Mouse (Mus musculus) kidney, adult 9 months (tissue): ENCODE measurements around the gene Map3k4.
"Not testable (repeated sequence)": the region's sequence is repeated elsewhere in the genome, so short reads cannot be mapped to it uniquely, and the experiment has no call there.

Source experiments
- DNase-seq: peaks from one replicate; pipeline ENCODE4 v3.0.0; 2022

Map3k4 gene

DNA sequence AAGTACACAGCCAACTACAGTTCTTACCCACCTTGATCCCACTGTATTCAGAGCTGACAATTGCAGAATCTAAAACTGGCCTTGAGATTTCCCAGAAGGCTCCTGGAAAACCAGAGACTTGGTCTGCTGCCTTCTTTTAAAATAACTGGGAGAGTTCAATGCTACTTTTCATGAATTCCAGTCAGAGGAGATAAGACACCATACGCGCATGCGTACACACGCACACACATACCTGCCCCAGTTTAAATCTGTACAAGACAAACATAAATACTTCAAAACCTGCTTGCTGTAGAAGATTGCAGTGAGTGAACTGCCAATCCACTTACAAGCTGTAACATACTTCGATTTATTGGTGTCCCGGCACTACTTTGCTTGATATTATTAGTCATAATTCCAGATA is 13.9 kb downstream of the Map3k4 start:
- DNase-seq, result no peak

DNA sequence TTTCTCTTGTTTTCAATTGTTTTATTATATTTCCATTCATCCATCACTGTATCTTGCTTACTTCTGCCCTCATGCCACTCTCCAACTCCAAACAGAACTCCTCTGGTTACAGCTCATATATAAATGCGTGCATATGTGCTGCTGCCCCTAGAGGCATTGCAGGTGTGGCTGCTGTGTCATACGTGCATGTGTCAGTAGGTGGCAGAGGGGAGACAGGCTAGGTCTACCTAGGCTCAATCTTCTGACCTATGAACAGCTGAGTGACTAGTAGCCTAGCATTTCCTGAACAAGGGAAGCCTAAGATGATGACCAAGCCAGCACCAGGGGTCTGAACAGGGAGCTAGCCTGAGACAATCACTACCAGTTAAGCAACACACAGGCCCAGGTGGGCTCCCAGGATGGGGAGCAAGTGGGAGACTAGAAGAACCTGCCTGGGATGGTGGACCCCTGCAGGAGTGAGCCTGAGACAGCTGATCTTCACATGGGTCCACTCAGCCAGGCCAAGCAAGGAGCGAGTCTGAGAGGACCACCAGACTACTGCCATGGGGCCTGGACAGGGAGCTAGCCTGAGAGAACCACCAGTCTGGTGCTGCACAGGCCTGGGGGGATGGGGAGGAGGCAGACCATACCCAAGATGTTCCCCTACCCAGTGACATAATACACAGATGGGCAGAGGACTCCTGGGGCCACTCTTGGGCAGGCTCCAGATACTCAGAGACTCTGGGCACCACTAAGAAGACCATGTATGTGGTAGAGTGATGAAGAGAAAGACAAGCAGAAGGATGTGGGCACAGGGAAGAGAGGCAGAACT is 17.5 kb downstream of the Map3k4 start:
- peak; percentile 82 for DNase-seq

DNA sequence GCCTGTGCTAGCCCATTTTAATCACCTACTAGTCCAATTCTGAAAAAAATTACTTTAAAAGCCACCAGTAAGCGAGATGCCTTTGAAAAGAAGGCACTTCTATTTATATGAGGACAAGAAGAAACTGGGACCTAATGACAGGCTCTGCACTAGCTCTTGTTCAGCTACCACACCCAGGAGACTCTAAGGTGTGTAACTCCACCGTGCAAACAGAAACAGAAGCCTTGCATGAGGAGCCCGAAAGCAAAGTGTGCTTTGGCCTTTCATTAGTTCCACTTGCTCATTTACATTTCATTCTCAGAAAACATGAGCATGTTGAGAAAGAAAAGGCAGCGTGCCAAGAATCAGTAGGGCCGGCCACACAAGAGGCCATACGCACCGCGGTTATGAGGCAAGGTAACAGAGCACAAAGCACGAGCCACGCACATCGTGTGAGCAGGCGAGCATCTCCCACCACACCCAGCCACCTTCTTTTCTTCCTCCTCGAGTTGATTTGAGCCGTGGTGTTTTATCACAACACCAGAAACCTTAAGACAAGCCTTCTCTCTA is 18.4 kb downstream of the Map3k4 start:
- no peak for DNase-seq

DNA sequence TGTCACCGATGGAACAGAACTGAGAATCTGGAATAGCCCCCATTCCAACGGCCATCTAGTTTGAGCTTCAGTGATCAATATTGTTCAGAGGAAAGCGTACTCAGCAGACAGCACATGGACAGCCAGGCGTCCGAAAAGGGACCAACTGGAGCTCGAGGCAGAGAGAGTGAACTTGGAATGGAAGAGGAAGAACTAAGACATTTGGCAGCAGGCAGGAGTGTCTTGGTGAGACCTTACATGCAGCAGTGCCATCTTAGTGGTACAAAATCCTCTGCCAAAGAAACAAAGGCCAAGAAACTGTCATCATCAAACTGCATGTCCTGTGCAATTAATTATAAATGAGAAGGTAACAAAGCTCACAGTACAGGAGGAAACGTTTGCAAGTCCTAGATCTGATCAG is 19.2 kb downstream of the Map3k4 start:
- DNase-seq, result no peak

DNA sequence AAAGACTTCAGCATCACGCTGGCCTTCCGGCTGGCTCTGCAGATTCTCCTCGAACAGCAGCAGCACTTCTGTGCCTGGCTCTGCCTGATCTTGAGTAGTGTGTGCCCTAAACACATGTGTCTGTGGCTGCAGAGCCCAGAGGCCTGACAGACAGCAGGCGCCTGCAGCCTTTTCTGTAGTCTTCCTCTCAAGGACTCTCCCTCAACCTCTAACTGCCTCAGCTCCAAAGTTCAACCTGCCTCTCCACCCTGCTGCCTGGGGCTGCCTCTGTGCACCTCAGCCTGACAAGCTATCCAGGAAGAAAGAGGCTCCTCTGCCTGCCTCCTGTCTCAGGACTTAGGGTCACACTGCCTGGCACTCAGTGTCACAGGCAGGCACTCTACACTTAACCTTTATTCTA is 20.6 kb downstream of the Map3k4 start:
- DNase-seq, result peak; percentile 72

DNA sequence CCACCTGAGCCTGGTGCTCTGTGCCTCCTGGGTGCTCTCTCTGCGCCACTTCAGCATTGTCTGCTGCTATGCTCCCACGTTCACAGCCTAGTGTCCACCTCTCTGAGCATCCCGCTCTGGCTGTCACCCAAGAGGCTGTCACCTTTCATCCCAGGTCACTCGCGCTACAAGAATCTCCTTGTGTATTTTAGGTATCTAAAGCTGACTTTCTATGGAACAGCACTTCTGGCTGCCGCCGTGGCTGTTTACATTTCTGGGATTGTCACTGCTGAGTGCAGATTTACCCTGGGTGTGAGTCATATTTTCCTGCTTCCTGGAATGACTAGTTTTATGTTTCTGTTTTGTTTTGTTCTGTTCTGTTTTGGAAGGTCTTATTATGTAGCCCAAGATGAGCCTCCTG is 21.3 kb downstream of the Map3k4 start:
- no peak for DNase-seq

DNA sequence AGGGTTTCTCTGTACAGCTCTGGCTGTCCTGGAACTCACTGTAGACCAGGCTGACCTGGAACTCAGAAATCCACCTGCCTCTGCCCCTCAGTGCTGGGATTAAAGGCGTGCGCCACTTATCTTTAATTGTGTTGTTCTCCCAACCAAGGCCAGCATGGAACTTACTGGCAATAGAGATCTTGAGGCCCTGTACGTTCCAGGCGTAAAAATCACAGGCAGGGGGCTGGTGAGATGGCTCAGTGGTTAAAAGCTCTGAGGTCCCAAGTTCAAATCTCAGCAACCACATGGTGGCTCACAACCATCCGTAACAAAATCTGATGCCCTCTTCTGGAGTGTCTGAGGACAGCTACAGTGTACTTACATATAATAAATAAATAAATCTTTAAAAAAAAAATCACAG is 22.7 kb downstream of the Map3k4 start:
- not testable (repeated sequence) for DNase-seq

DNA sequence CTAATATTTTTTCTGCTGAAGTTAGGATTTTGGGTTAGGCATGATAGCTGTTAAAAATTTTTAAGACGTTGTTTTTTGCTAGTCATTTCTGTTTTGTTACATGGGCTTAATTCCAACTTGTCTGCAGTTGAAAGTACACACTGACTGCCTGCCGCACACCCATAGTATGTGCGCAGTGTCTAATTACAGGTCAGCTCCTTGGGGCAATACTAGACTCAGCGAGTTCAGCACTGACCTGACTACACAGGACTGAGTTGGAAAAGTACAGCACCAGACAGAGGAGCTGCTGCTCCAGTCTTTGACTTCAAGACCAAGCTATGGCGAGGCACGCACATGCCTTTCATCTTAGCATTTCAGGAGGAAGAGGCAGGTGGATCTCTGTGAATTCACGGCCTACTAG is 24.2 kb downstream of the Map3k4 start:
- peak; percentile 31 for DNase-seq

DNA sequence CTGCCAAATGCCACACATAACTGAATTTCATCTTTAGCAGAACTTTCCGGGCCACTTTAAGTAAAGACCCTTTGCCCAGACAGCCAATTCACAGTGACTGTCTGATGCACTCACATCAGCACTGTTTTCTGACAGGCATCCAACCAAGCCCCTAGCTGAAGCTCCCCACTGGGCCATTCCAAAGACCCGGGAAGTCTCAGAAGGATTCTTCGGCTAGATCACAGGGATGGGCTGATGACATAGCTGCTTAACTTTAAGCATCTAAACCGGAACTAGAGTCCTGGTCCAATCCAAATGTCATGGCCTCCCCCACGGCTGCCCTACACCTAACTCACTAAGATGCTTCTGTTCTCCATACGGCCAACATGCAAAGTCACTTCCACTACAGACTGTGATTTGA is 25.0 kb downstream of the Map3k4 start:
- DNase-seq, result no peak

DNA sequence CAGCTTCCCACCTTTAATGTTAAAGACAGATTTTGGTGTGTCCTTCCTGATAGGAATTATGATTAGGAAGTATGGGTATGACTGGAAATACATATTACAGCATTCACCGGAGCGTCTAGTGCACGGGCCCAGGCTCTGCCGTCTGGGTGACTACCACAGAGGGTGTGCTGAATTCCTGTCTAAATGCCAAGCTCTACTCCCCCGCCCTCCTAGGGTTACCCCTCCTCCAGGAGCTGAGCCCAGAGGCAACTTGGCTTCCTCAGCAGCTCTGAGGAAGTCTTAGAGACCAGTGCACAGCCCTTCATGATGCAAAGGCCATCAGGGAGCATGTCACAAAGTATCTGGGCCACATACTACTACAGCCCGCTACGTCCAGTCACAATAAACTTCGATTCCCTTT is 25.7 kb downstream of the Map3k4 start:
- peak; percentile 33 for DNase-seq

DNA sequence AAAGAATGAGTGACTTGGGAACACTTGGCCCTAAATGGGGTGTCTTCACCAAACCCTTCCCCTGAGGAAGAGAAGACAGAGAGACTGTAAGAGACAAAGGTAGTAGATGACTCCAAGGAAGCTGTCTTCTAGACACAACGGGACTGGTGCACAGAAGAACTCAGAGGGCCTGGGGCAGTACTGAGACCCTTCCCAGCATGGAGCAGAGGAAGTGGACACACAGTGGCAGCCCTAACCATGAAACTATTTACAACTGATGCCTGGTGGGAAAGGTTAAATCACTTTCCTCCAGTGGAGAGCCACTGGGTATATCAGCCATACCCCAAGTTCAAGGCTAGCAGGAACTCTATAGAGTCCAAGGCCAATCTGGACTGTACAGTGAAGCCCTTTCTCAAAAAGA is 26.2 kb downstream of the Map3k4 start:
- no peak for DNase-seq

DNA sequence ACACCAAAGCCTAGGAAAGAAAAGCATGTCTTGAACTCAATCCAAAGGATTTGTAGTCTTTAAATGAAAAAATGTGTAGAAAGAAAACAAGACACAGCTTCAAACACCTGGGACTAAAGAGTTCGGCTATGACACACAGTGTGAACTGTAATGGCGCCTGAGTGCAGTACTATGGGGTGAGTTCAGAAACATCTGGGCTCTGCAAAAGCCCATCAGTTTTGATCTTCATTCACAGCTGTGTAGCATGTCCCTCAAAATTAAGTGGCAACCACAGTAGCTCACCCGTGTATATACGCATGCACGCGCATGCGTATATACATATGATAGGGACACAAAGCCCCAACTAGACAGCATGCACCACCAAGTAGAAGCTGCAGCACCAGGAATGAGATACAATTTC is 27.4 kb downstream of the Map3k4 start:
- no peak for DNase-seq

DNA sequence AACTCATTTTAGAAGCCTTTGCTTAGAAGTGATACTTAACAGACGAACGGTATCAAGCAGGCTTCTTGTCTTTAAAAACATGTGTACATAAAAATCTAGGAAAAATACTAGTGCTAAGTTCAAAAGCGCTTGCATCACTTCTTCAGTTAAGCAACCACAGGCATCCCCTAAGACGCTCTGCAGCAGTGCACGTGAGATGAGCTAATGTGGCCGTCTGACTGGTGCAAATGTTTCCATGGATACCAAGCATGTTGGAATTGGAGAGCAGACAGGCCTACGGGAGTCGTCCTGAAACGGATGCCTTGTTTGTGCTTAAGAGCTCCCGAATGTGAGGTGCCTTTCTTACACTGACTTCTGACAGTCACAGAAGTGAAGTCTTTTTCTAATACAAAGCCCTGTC is 27.9 kb downstream of the Map3k4 start:
- no peak for DNase-seq

DNA sequence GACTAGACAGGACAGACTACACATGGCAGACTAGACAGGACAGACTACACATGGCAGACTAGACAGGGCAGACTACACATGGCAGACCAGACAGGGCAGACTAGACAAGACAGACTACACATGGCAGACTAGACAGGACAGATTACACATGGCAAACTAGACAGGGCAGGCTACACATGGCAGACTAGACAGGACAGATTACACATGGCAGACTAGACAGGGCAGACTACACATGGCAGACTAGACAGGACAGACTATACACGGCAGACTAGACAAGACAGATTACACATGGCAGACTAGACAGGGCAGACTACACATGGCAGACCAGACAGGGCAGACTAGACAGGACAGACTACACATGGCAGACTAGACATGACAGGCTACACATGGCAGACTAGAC is 28.8 kb downstream of the Map3k4 start:
- DNase-seq, result not testable (repeated sequence)

DNA sequence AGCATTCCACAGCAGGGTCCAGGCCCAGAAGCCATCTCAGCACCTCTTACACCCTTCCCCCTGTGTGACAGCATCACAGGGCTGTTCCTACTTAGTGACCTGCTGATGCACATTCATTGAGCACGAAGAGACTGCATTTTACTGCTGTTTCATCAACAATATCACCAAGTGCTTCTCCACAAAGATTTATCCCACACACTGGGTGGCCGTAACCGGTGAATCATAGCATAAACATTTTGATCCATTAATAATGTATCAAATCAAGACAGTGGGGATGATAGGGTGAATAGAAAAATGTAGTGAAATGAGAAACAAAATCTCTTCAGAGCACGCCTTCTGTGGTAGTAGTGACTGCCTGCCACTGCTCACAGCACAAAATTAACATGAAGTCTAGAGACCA is 29.7 kb downstream of the Map3k4 start:
- no peak for DNase-seq

DNA sequence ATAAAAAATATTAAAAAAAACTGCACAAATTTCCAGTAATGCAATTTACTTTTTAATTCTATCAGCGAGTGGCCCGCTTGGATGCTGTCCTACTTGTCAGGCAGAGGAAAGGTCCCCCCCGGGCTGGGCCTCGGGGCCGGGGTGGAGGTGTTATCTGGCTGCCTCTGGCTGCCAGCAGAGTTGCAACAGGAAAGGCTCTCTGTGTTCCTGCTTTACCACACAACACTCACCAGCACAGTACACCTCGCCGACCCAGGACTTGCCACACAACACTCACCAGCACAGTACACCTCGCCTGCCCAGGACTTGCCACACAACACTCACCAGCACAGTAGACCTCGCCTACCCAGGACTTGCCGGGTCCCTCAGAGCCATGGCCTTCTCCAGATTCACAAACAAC is 38.8 kb downstream of the Map3k4 start:
- no peak for DNase-seq

DNA sequence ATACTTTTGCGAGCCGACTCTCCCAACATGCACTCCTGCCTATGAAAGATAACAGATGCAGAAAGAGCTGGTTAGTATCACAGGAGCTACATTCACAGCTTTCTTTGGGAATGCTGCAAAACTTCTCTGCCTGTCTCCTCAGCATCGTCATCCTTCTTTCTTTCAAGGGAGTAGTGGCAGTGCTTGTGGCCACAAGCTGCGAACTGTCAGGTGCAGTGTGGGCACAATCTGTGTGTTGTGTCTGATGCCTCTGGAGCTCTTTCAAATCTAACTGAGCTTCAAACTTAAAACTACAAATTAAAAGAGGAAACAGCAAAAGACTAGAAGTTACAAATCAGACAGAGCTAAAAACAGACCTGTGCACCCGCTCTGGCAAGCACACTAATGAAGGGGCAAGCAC is 40.5 kb downstream of the Map3k4 start:
- DNase-seq, result no peak

DNA sequence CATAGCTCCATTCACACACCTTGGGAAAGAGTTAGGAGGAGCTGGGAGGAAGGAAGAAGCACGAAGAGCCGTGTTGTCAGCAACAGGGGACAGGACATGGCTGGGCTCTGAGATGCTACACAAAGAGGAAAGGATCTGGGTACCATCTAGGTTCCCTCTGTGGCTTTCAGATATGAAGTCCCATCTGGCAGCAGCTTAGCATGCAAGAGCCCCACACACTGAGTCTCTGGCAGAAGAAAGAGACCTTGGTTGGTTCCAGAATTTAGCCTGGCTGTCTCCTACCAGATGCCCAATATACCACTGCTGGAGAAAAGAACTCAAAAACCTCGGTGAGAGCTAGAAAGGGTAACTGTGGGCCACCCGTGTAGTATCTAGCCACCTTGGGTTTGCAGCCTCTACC is 41.3 kb downstream of the Map3k4 start:
- no peak for DNase-seq

DNA sequence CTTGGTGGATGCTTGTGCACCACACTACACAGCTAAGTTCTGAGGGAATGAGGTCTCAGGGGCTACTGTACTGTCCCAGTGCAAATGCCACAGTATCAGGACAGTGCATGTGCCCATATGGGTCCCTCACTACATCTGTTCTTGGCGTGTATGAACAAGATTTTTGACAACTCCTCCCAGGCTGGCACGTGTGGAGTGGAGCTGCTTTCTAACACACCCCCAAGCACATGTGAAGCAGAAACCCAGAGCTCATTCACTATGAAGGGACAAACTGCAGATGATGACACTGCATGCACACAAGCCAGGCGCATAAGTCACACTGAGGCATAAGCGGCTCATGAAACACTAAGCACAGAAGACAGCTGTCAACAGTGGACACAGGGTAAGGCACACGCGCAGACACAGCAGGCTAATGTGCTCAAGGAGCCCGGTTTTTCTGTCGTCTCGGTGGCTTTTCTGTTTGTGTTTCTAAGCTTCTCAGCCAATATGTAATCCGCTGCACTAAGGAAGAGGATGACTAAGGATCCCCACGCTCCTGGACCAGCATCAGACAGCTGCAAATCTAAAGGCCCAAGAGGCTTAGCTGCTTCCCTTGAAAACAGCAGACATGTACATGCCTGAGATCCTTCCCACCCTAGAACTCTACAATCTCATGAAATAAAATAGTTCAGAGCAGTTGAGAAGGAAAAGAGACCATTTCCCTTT is 41.9 kb downstream of the Map3k4 start:
- DNase-seq, result no peak

DNA sequence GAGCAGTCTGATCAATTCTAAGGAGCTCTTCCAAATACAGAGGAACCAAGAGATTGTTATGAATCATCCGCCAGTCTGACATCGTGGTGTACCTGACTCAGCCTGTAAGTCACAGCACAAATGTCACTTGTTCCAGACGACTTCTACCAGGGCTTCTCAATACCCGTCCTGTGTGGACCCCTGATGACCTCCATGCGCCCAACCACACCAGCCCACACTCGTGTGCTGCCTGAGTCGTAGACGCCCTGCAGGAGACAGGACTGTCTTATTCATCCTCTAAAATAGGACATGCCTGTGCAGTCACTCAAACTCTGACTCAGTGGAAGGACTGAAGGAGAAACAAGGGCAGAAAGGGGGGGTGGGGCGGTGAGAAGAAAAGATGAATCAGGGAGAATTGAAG is 42.8 kb downstream of the Map3k4 start:
- no peak for DNase-seq

DNA sequence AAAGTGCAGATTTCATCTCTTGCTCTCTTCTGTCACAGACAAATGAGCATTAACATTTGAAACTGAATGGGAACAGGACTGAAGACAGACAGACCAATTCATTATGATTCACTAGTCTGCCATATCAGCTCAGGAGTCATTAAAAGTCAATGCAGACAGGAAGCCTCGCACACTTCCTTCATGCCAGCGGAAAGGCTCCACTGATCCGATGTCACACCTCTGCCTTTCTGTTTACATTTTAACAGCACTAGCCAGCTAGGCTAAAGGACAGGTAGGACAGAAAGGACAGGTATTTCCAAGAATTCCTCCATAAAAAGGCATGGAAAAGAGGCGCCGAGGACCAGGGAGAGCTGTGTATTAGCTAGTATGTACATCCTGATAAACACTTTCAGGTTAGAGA is 45.6 kb downstream of the Map3k4 start:
- no peak for DNase-seq

DNA sequence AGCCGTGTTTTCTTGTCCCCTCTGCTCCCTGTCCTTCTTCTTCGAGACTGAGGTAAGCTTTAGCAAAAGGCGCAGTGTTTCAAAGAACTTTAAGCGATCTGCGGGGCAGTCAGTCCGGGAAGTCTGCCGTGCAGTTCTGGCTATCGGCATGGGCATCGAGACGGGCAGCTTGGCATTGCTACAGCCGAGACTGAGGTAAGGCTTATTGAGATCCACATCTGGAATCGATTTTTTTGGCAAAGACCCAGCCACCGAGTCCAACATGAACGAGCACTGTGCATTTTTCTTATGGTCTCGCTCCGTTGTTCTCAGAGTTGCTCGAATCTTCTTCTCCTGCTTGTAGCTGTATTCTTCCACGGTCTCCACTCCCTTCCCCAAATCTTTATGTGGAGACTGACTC is 46.8 kb downstream of the Map3k4 start:
- DNase-seq, result no peak

DNA sequence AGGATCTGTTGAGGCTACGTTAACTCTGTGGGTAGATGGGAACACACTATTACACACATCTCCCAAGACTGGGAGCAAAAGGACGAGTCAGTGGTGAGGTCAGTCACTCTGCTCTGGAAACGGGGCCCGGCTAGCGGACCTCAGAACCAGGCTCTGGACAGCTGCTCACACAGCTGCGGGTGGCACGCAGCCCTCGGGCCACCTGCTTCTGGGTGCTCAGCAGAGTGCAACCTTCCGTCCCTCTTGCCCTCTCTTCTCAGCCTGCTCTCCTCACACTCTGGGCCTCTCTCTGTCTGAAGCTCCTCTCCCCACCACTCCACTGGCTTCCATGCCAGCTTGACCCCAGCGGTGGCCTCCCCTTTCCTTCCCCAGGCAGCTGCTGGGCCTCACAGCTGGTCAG is 50.1 kb downstream of the Map3k4 start:
- DNase-seq, result no peak

DNA sequence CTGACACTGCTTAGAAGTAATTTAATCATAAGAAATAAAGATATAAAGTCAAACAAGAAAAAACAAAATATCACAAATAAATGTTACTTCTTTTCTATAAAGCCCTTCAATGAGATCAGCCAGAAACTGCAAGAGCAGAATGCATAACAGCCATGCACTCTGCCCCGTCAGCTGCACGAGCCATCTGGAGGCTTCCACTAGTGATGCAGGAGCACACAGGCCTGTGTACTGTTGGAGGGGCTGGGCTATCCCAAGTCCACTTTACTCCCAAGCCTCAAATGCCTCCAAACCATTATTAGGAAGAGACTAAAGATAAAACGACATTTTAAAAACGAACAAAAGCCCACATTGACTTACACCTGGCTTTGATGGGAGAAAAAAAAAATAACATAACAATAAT is 50.5 kb downstream of the Map3k4 start:
- no peak for DNase-seq
